ENCODE assay signal across 8 mouse cellular contexts in genomic region chr3:115689352-115689751, GRCm38 (mm10). TPM values are rescaled to one million over a fixed set of nuclear protein-coding genes. Genes with fewer than 3 reads are reported as not detected.
DNase-seq lines count a peak whose midpoint lies in the region; ATAC-seq and TF ChIP-seq lines count a peak whose summit lies in the region.

No protein-coding gene starts in this region.

- DNase-seq in heart, embryonic 10.5 days (ENCODE audit: low spot score) = no peak
- DNase-seq in heart, postnatal 14 days = no peak
- peak; percentile 21 for DNase-seq in ES-CJ7 (ENCODE audit: low read depth, low spot score)
- DNase-seq in lung, postnatal 0 days (ENCODE audit: low spot score) = peak; percentile 68
- DNase-seq in frontal cortex, postnatal 14 days (ENCODE audit: low spot score in 2 of 2) = no peak
- no peak for DNase-seq in cerebellum, adult 2 months
- no peak for DNase-seq in gastrocnemius, postnatal 4 days (ENCODE audit: low spot score in 2 of 2)

- no peak overlapping the region for H3K4me2 ChIP-seq in lung, postnatal 0 days (replicated peaks; ENCODE audit: low read depth, low read length)

- no peak overlapping the region for H3K9ac ChIP-seq in lung, postnatal 0 days (replicated peaks; ENCODE audit: low read depth)

- no peaks in the 10 kb centered on the region; the same call in 1 of the 2 replicates for H3K4me1 ChIP-seq in heart, embryonic 10.5 days
- peaks cover 6% of the 10 kb centered on the region for H3K4me1 ChIP-seq in embryonic fibroblast, embryonic 13.5 days (ENCODE audit: control insufficient read depth, insufficient read depth, low read length)
- H3K4me1 ChIP-seq in lung, postnatal 0 days (ENCODE audit: insufficient read depth, low read depth, low read length) = no peaks in the 10 kb centered on the region
- H3K4me1 ChIP-seq in cerebellum, adult 2 months (ENCODE audit: control insufficient read depth, insufficient read depth, low read length) = no peaks in the 10 kb centered on the region

- 0 out of 2 replicates have a peak overlapping the region, but pooled peaks have one; percentile 29 for H3K27ac ChIP-seq in heart, embryonic 10.5 days
- peak overlapping the region; percentile 10 for H3K27ac ChIP-seq in embryonic fibroblast, embryonic 13.5 days (ENCODE audit: insufficient read depth, low read length)
- no peak overlapping the region for H3K27ac ChIP-seq in lung, postnatal 0 days (ENCODE audit: low read length)
- no peak overlapping the region for H3K27ac ChIP-seq in cerebellum, adult 2 months (ENCODE audit: insufficient read depth, low read length)

- H3K9me3 ChIP-seq in heart, embryonic 10.5 days = no peaks in the 10 kb centered on the region
- H3K9me3 ChIP-seq in lung, postnatal 0 days (ENCODE audit: low read length) = no peaks in the 10 kb centered on the region

- no peaks in the 10 kb centered on the region for H3K36me3 ChIP-seq in heart, embryonic 10.5 days
- no peaks in the 10 kb centered on the region for H3K36me3 ChIP-seq in lung, postnatal 0 days (ENCODE audit: insufficient read depth, low read length)

- 47% methylated on average over 8 of the region's 8 CpGs for WGBS in heart, embryonic 10.5 days
- 31% methylated on average over 8 of the region's 8 CpGs for WGBS in lung, postnatal 0 days
- WGBS in cerebellum, adult 2 months = 35% methylated on average over 8 of the region's 8 CpGs

- H3K4me3 ChIP-seq in heart, embryonic 10.5 days = no peak overlapping the region
- H3K4me3 ChIP-seq in embryonic fibroblast, embryonic 13.5 days (ENCODE audit: insufficient read depth, low read length) = no peak overlapping the region
- no peak overlapping the region for H3K4me3 ChIP-seq in lung, postnatal 0 days (ENCODE audit: low read depth, low read length)
- H3K4me3 ChIP-seq in cerebellum, adult 2 months (replicated peaks; ENCODE audit: insufficient read depth, low read depth, low read length) = no peak overlapping the region

- intact Hi-C loops in heart, postnatal 14 days (cut with DNase I) = no loop called here

- TF ChIP-seq CTCF in embryonic fibroblast, embryonic 13.5 days (IDR thresholded peaks at IDR 0.05; ENCODE audit: borderline replicate concordance, insufficient read depth, low read length) = no peak
- TF ChIP-seq CTCF in lung, postnatal 0 days (IDR thresholded peaks at IDR 0.05) = no peak
- TF ChIP-seq CTCF in cerebellum, adult 2 months (IDR thresholded peaks at IDR 0.05; ENCODE audit: borderline replicate concordance, insufficient read depth, low read depth, low read length) = no peak

- TF ChIP-seq POLR2A in embryonic fibroblast, embryonic 13.5 days (IDR thresholded peaks at IDR 0.05; ENCODE audit: low read depth, low read length) = no peak
- no peak for TF ChIP-seq POLR2A in cerebellum, adult 2 months (IDR thresholded peaks at IDR 0.05; ENCODE audit: borderline replicate concordance, insufficient read depth, low read length)

- H3K27me3 ChIP-seq in heart, embryonic 10.5 days (ENCODE audit: insufficient read depth, poor library complexity, severe bottlenecking) = no peaks in the 10 kb centered on the region
- no peaks in the 10 kb centered on the region for H3K27me3 ChIP-seq in lung, postnatal 0 days (replicated peaks; ENCODE audit: insufficient read depth, low read length)
- no peaks in the 10 kb centered on the region for H3K27me3 ChIP-seq in cerebellum, adult 2 months (ENCODE audit: control insufficient read depth, insufficient read depth, low read length)

- peak; percentile 55 for ATAC-seq in lung, postnatal 0 days

- TF ChIP-seq EP300 in lung, postnatal 0 days (IDR thresholded peaks at IDR 0.05) = peak; percentile 55; the same call in 1 of the 2 replicates

RNA-seq across cellular contexts. Expression of gene S1pr1, which starts 25.5 kb away (rescaled TPM):
- 48.7 and 82.4 TPM in 2 replicates for polyA plus RNA-seq in heart, embryonic 10.5 days (2016; fragmentation: Nextera tagmentation; extraction: Ambion mirVana)
- 100 to 1,000 TPM in 1 of 2 experiments, 10 to 100 TPM in 1; 99.1 to 105 TPM for total RNA-seq in heart, postnatal 14 days (2021)
- 28.7 and 29.9 TPM in 2 replicates for polyA plus RNA-seq in embryonic fibroblast, embryonic 13.5 days (2011; ENCODE audit: insufficient read length, low read depth, missing spikeins)
- polyA plus RNA-seq in lung, postnatal 0 days (2015; fragmentation: Nextera tagmentation; extraction: Ambion mirVana) = 93.0 and 100 TPM in 2 replicates
- polyA plus RNA-seq in cerebellum, adult 2 months (2012; rRNA removed) = 119 and 126 TPM in 2 replicates
- 10 to 100 TPM; 25.4 to 26.6 TPM for total RNA-seq in gastrocnemius, postnatal 4 days (2021)

Comparison
In these comparisons a context has a peak if more than half of its experiments do, and no peak if none do; other contexts are left out.
1. DNase-seq: peak in ES-CJ7 (single experiment) and lung, postnatal 0 days (single experiment); none in heart, embryonic 10.5 days (single experiment), heart, postnatal 14 days (0 of 2), frontal cortex, postnatal 14 days (0 of 2), cerebellum, adult 2 months (0 of 2) and gastrocnemius, postnatal 4 days (0 of 2).
2. H3K27ac ChIP-seq: peak in heart, embryonic 10.5 days (single experiment) and embryonic fibroblast, embryonic 13.5 days (single experiment); none in lung, postnatal 0 days (single experiment) and cerebellum, adult 2 months (single experiment).